Mouse (Mus musculus) forebrain, embryonic 15.5 days (tissue): Measurements from ENCODE around the gene Lime1. TPM values are rescaled to one million over a fixed set of nuclear protein-coding genes. Genes with fewer than 3 reads are reported as not detected.

Experiments used
- ATAC-seq: fragments of 200-750 bp; cut with Nextera tagmentation; replicated peaks from 2 replicates; pipeline ENCODE4 v1.8.0; 2017; ENCODE audit warnings: mild to moderate bottlenecking, moderate TSS enrichment, moderate library complexity
- H3K27ac ChIP-seq: fragments of 300-500 bp; sonication (generic); replicated peaks from 2 replicates; pipeline ENCODE4 v1.5.1; 2015; ENCODE audit warnings: mild to moderate bottlenecking, inconsistent platforms
- H3K27me3 ChIP-seq: fragments of 300-500 bp; sonication (generic); 2 replicates; pipeline ENCODE4 v1.6.1; 2015; ENCODE audit warnings: inconsistent platforms
- H3K36me3 ChIP-seq: fragments of 300-500 bp; sonication (generic); 2 replicates; pipeline ENCODE4 v1.6.1; 2015; ENCODE audit warnings: mild to moderate bottlenecking, inconsistent platforms
- H3K4me1 ChIP-seq: fragments of 300-500 bp; sonication (generic); 2 replicates; pipeline ENCODE4 v1.6.1; 2015; ENCODE audit warnings: inconsistent platforms
- H3K4me2 ChIP-seq: fragments of 300-500 bp; sonication (generic); replicated peaks from 2 replicates; pipeline ENCODE4 v1.6.1; 2015; ENCODE audit warnings: mild to moderate bottlenecking, inconsistent platforms
- H3K4me3 ChIP-seq: fragments of 300-500 bp; sonication (generic); 2 replicates; pipeline ENCODE4 v1.5.1; 2015; ENCODE audit warnings: mild to moderate bottlenecking, inconsistent platforms
- H3K9ac ChIP-seq: fragments of 300-500 bp; sonication (generic); replicated peaks from 2 replicates; pipeline ENCODE4 v1.6.1; 2015; ENCODE audit warnings: mild to moderate bottlenecking, inconsistent platforms
- H3K9me3 ChIP-seq: fragments of 300-500 bp; sonication (generic); 2 replicates; pipeline ENCODE4 v1.6.1; 2016; ENCODE audit warnings: inconsistent platforms
- WGBS: fragments of 180-500 bp; shearing (Covaris S2); methylation state at CpG from one replicate; pipeline ENCODE4 v1.1.7; 2015; ENCODE audit warnings: mixed read lengths; 5-methylcytosine and 5-hydroxymethylcytosine counted together
- polyA plus RNA-seq: library from polyadenylated mRNA; unstranded; fragments of >200 nt; fragmentation: Nextera tagmentation; extraction: Ambion mirVana; gene quantifications from 2 replicates; pipeline ENCODE4 v1.2.1, GENCODE M21; 2015

The Lime1 gene
- polyA plus RNA-seq, 1 experiment from 2014 or later = 45.7 TPM

DNA sequence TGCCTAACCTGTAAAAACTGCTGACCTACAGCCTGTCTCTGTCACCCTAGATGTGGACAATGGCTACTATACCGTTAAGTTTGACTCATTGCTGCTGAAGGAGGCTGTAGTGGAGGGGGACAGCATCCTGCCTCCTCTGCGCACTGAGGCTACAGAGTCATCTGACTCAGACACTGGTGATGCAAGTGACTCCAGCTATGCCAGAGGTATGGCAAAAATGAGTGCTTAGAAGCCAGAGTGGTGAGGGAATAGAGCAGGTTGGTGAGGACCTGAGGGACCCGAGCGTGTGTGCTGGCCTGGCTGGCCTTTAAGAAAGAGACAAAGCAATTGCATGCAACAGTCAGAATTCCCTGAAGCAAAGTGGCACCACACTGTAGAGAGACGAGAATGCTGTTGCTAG, 1.2 kb upstream of the Lime1 start:
- peaks cover 51% of the 10 kb centered on the region for H3K36me3 ChIP-seq
- no peak overlapping the region for H3K4me2 ChIP-seq
- no peaks in the 10 kb centered on the region for H3K9me3 ChIP-seq
- H3K27ac ChIP-seq = no peak overlapping the region
- H3K27me3 ChIP-seq = no peaks in the 10 kb centered on the region
- no peak for ATAC-seq
- WGBS = 91% methylated on average over 5 of the region's 5 CpGs
- H3K4me3 ChIP-seq = no peak overlapping the region
- no peaks in the 10 kb centered on the region for H3K4me1 ChIP-seq
- H3K9ac ChIP-seq = no peak overlapping the region

DNA sequence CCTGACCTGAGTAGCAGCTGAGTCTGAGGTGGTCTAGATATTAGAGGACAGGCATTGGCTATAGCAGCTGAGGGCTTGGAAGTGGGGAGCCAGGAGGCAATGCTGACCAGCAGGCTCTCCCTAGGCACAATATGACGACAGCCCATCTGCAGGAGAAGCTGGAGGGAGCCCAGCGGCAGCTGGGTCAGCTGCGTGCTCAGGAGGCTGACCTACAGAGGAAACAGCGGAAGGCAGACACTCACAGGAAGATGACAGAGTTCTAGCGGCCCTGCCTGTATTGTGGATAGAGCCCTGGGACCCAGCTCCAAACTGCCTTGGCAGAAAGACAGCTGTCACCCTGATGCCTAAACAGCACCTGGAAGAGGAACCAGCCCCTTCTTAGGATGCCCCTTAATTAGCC, 373 bp downstream of the Lime1 start:
- ATAC-seq = no peak
- WGBS = 91% methylated on average over 5 of the region's 5 CpGs
- H3K9me3 ChIP-seq = no peaks in the 10 kb centered on the region
- H3K4me2 ChIP-seq = no peak overlapping the region
- no peaks in the 10 kb centered on the region for H3K4me1 ChIP-seq
- no peak overlapping the region for H3K27ac ChIP-seq
- H3K36me3 ChIP-seq = peaks cover 57% of the 10 kb centered on the region
- no peaks in the 10 kb centered on the region for H3K27me3 ChIP-seq
- no peak overlapping the region for H3K9ac ChIP-seq
- no peak overlapping the region for H3K4me3 ChIP-seq

DNA sequence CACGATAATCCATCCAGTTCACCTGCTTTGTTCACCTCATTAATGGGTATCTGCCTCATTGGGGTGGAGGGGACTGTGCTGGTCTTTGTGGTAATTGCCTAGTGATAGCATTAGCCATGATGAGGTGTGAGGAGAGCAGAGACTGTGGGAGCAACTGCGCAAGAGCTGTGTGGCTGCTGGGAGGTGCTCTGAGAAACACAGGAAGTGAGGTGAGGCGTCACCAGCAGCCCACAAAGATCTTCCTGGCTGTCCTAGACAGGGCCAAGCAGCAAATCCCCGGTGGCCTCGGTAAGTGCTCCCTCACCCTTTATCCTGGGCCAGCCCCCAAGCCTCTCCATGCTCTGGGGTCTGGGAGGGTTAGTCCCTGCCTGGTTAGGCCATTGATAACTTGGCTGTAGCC, 1.2 kb downstream of the Lime1 start:
- no peak overlapping the region for H3K4me2 ChIP-seq
- H3K36me3 ChIP-seq = peaks cover 57% of the 10 kb centered on the region
- H3K27me3 ChIP-seq = no peaks in the 10 kb centered on the region
- H3K4me1 ChIP-seq = no peaks in the 10 kb centered on the region
- H3K9me3 ChIP-seq = no peaks in the 10 kb centered on the region
- no peak overlapping the region for H3K9ac ChIP-seq
- H3K4me3 ChIP-seq = no peak overlapping the region
- 96% methylated on average over 5 of the region's 5 CpGs for WGBS
- H3K27ac ChIP-seq = no peak overlapping the region
- no peak for ATAC-seq

DNA sequence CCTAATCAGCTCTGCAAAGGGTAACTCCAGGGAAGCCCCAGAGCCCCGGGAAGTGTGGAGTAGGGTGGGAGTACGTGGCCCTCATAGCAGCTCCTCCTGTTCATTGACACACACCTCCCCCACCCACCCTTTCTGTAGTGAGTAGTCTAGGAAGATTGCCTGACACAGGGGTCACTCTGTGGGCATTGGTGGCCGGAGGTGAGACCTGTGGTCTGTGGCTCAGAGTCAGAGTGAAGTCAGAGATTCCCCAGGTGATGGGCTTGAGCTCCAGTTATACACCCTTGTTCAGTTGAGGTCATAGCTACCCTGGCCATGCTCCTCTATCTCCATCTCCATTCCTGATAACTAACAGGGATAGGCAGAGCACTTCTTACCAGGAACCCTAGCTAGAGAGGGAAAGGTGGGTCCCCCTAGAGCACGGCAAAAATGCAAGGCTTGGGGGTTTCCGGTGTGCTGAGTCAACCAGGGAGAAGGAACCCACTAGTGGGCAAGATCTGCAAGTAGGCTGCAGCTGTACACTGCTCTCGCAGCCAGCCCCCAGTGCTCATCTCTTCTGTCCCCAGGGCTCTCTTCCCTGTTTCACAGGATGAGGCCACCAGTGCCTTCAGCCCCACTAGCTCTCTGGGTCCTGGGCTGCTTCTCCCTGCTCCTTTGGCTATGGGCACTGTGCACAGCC, 1.9 kb downstream of the Lime1 start:
- Histone ChIP-seq H3K9ac (no peak overlapping the region), H3K27ac (no peak overlapping the region), H3K4me1 (no peaks in the 10 kb centered on the region), H3K4me2 (no peak overlapping the region), H3K4me3 (no peak overlapping the region), H3K36me3 (peaks cover 60% of the 10 kb centered on the region), H3K27me3 (no peaks in the 10 kb centered on the region), H3K9me3 (no peaks in the 10 kb centered on the region)
- whole genome bisulfite sequencing = 94% methylated on average over 6 of the region's 6 CpGs
- ATAC-seq = no peak

DNA sequence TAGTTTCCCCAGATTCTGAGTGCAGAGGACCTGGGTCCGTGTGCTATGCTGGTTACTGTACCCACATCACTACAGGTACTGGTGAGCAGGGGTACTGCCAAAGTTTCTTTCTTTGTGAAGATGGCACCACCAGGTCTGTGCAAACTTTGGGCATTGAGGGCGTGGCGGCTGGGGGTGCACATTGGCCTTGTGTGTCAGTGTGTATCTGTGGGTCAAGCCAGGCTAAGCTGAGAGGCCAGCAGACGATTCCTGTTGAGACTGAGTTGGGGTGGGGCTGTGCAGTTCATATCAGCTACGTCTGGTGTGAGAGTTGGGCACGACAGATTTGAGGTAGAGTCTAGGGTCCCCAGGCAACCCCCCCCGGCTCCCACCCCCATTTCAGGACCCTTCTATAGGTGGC, 4.6 kb downstream of the Lime1 start:
- Histone ChIP-seq H3K27me3 (no peaks in the 10 kb centered on the region), H3K4me1 (no peaks in the 10 kb centered on the region), H3K36me3 (peaks cover 47% of the 10 kb centered on the region), H3K9me3 (no peaks in the 10 kb centered on the region), H3K9ac (no peak overlapping the region), H3K4me3 (no peak overlapping the region), H3K4me2 (no peak overlapping the region), H3K27ac (no peak overlapping the region)
- peak; percentile 12; the same call in 1 of the 2 replicates for ATAC-seq
- WGBS = 92% methylated on average over 7 of the region's 7 CpGs

DNA sequence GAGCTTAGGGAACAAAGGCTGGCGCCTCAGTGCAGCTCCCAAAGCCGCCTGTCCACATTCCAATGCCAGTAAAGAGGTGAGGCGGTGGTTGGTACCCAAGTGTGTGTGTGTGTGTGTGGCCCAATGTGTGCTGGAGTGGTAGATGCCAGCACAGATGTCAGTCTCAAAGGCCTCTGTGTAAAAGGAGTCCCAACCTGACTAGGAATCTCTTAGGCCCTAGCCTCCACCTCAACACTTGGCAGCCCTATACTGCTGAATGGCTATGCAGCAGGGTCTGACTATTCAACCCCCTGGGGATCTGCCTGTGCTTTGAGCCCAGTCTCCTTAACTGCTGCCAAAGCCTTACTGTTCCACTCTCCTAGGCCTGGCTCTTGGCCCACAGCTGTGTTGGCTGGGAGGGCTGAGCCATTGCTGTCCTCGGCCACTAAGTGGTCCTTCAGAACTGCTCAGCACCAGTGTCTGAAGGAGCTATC, 5.1 kb downstream of the Lime1 start:
- WGBS = 66% methylated on average over 4 of the region's 4 CpGs
- H3K4me2 ChIP-seq = no peak overlapping the region
- ATAC-seq = peak; percentile 51
- H3K4me1 ChIP-seq = no peaks in the 10 kb centered on the region
- H3K9me3 ChIP-seq = no peaks in the 10 kb centered on the region
- peaks cover 42% of the 10 kb centered on the region for H3K36me3 ChIP-seq
- H3K27ac ChIP-seq = 0 out of 2 replicates have a peak overlapping the region, but pooled peaks have one; percentile 3
- no peaks in the 10 kb centered on the region for H3K27me3 ChIP-seq
- no peak overlapping the region for H3K9ac ChIP-seq
- H3K4me3 ChIP-seq = no peak overlapping the region

DNA sequence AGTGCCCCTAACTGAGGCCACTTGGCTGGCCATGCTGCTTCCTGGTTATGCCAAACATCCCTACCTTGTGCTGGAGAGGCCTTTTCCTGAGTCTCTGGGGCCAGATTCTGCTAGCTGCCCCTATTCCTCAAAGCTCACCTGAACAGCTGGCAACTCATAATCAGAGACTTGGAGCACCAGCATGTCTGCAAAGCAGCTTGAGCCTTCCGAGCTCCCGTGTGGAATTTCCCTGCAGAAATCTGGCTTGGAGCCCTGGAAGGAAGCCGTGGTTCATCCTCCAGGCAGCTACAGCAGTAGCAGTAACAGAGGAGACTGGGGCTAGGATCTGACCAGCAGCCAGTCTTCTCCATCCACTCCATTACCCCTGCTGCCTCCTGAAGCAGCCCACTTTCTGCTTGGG, 6.0 kb downstream of the Lime1 start:
- H3K4me3 ChIP-seq = no peak overlapping the region
- no peaks in the 10 kb centered on the region for H3K27me3 ChIP-seq
- no peaks in the 10 kb centered on the region for H3K9me3 ChIP-seq
- no peaks in the 10 kb centered on the region for H3K4me1 ChIP-seq
- H3K9ac ChIP-seq = no peak overlapping the region
- 78% methylated on average over 3 of the region's 3 CpGs for WGBS
- no peak for ATAC-seq
- no peak overlapping the region for H3K4me2 ChIP-seq
- H3K36me3 ChIP-seq = peaks cover 35% of the 10 kb centered on the region
- H3K27ac ChIP-seq = no peak overlapping the region

DNA sequence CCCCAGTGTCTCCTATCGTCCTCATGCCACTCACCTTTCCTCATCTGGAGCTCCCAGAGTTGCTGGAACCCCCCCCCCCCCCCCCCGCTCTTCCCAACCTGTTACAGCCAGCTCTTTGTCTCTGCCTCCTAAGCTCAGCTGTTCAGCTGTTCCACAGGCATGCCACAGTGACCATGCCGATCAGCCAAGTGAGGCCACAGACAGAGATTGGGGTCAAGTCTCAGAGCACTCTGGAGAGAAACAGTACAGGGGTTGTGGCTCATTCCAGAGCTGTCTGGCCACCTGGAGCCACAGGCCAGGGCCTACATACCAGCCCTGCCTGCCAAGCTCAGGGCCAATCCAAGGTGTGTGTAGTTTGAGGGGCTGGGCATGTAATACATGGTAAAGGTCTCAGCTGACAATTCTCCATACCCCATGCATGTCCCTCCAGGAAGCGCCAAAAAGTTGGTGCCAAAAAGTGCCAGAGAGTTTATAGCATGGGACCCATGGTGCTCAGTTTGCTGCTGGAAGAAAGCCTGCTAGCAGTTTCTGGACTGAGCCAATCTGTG, 6.9 kb downstream of the Lime1 start:
- no peak for ATAC-seq
- 79% methylated on average over 3 of the region's 4 CpGs for WGBS
- H3K9me3 ChIP-seq = no peaks in the 10 kb centered on the region
- H3K9ac ChIP-seq = no peak overlapping the region
- no peak overlapping the region for H3K4me2 ChIP-seq
- peaks cover 35% of the 10 kb centered on the region for H3K36me3 ChIP-seq
- no peak overlapping the region for H3K4me3 ChIP-seq
- H3K27ac ChIP-seq = no peak overlapping the region
- no peaks in the 10 kb centered on the region for H3K27me3 ChIP-seq
- H3K4me1 ChIP-seq = no peaks in the 10 kb centered on the region

DNA sequence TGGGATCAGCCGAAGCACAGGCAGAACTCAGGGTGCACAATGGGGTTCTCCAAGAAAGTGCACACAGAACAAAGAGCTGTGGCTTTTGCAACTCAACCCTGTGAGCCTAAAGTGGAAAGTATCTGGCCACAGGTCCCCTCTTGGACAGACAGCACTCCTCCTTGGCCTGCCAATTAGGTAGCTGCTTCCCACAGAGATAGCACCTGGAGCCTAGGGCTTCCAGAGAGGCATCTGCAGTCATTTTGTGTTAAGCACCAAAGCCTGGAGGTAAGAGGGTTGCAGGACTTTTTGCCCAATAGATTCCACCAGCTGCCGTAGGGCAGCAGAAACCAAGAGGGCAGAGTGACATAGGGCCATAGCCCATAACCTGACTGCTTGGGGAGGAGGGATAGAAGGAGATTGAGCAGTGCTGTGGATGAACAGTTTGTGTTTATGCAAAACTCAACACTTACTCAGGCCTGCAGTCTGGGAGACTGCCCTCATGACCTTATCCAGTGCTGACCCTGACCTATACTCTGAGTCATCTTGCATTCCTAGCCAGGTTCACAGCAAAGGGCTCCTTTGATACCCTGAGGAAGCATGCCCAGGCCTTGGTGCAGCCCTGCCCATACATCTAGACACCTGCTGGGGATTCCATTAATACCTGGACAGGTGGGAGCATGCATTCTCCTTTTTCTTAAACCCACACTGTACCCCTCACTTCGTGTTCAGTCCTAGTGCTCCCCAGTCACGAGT, 10.4 kb downstream of the Lime1 start:
- Histone ChIP-seq H3K4me2 (no peak overlapping the region), H3K9ac (no peak overlapping the region), H3K27me3 (no peaks in the 10 kb centered on the region), H3K36me3 (peaks cover 10% of the 10 kb centered on the region; the same call in 1 of the 2 replicates), H3K9me3 (no peaks in the 10 kb centered on the region), H3K27ac (no peak overlapping the region), H3K4me3 (no peak overlapping the region), H3K4me1 (no peaks in the 10 kb centered on the region)
- WGBS = 79% methylated on average over 4 of the region's 4 CpGs
- ATAC-seq = no peak

DNA sequence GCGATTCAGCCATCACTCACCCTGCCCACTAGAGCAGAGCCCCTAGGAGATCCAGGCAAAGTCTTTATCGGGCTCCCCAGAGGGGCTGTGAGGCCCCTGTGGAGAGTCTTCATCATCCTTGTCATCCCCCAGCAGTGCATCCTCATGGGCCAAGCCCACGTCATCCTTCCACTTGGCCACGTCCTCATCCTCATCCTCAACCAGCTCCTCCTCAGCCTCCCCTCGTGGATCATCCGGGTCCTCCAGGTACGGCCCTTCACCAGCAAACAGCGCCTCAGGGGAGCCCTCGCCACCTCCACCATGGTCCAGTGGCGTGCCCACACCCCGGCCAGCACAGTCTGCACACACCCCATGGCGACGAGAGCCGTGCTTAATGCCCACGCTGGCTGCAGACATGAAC, 11.1 kb downstream of the Lime1 start:
- WGBS = 92% methylated on average over 15 of the region's 15 CpGs
- Histone ChIP-seq H3K4me3 (no peak overlapping the region), H3K9me3 (no peaks in the 10 kb centered on the region), H3K27me3 (no peaks in the 10 kb centered on the region), H3K4me1 (no peaks in the 10 kb centered on the region), H3K27ac (no peak overlapping the region), H3K4me2 (no peak overlapping the region), H3K9ac (no peak overlapping the region), H3K36me3 (peaks cover 10% of the 10 kb centered on the region; the same call in 1 of the 2 replicates)
- ATAC-seq = no peak

DNA sequence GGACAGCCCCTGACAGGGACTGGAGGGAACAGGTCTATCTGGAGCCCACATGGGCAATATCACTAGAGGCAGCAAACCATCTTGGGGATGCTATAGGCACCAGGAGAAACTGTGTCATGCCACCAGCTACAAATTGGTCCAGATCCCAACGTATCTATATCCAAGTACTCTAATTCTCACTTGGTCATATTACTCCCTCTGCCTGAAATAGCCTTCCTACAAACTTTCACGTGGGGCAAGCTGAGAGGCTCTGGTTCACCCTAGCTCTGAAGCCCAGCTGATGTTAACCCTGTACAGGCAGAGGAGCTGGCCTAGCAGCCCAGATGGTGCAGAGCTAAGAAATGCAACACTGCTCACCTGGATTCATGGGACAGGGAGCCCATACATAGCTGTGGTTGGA, 11.7 kb downstream of the Lime1 start:
- Histone ChIP-seq H3K27me3 (no peaks in the 10 kb centered on the region), H3K4me3 (no peak overlapping the region), H3K4me1 (no peaks in the 10 kb centered on the region), H3K9ac (no peak overlapping the region), H3K36me3 (peaks cover 7% of the 10 kb centered on the region; the same call in 1 of the 2 replicates), H3K9me3 (no peaks in the 10 kb centered on the region), H3K27ac (no peak overlapping the region), H3K4me2 (no peak overlapping the region)
- 77% methylated on average over 2 of the region's 2 CpGs for WGBS
- no peak for ATAC-seq

DNA sequence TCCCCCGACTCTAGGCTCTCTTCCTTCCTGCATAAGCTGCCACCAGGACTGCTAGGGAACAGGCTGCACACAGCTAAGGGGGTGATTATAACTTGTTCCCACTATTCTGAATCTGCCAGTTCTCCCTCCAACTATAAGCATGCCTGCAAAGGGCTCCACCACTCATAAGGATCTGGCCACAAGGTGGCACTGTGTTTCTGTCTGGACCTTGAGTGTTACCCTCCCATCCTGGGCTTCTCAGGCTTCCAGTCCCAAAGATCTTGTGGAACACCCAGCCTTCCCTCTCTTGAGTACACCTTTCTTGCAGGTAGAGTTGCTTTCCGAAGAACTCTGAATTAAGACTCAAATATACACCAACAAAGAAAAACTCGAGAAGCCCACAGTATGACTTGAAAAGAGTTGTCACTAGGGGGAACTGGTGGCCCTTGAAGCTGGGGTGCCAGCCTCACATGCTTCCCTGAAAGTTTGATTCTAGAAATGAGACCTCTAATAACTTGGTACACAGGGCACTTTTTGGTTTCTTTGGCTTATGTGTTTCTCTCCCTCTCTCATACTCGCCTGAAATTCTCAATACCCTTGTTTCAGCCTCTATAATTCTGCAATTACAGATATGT, 12.8 kb downstream of the Lime1 start:
- Histone ChIP-seq H3K4me1 (no peaks in the 10 kb centered on the region), H3K4me2 (no peak overlapping the region), H3K9ac (no peak overlapping the region), H3K9me3 (no peaks in the 10 kb centered on the region), H3K27ac (no peak overlapping the region), H3K36me3 (peaks cover 7% of the 10 kb centered on the region; the same call in 1 of the 2 replicates), H3K27me3 (no peaks in the 10 kb centered on the region), H3K4me3 (no peak overlapping the region)
- WGBS = 37% methylated on average over 4 of the region's 4 CpGs
- ATAC-seq = peak; percentile 87
